Mouse (Mus musculus) spleen, adult 12 weeks (tissue): ENCODE measurements around the gene Rapsn.
A peak's percentile ranks its signal among the peaks of the same experiment; 100 is the strongest.

Experiments used
- DNase-seq: peaks from one replicate; pipeline ENCODE4 v3.0.0; 2022; ENCODE audit warnings: low spot score

Gene Rapsn

DNA sequence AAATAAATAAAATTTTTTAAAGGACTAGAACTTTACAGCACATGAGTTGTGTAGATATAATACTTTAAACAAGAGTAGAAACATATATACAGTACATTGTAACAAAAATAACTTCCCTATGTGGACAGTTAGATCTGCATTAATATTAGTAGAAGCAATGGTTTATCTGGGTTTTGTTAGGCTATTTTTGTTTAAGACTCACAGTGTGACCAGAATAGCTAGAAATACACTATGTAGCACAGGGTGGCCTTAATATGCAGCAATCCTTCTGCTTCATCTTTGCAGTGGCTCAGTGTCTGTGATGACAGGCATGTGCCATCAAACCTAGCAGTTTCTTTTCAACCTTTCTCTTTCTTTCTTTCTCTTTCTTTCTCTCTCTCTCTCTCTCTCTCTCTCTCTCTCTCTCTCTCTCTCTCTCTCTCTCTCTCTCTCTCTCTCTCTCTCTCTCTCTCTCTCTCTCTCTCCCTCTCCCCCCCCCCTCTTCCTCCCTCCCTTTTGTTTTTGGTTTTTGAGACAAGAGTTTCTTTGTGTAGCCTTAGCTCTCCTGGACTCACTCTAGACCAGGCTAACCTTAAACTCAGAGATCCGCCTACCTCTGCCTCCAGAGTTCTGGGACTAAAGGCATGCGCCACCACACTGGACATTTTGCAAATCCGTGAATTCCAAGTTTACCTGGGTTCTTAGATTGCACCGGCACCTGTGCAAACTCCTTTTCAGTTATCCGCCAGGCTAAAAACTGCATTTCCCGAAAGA lies 17.9 kb downstream of the Rapsn start:
- DNase-seq = no peak

DNA sequence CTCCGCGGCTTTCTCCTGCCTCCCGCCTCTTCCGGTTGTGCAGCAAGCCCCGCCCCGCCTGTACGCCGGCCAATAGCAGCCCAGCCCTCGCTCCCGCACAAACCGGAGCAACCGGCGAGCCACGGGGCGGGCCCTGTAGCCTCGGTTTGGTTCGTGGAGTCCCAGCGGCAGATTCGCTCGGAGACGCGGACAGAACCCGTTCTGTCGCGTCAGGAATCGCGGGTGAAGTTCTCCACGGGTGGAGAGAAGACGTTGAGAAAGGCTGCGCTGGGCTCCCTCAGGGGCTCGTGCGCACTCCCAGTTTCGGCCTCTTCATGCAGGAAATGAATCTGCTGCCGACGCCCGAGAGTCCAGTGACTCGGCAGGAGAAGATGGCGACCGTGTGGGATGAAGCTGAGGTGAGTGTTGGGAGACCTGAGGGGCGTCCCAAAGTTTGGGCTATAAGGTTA lies 18.5 kb downstream of the Rapsn start, which contains the start of gene Psmc3:
Gene Psmc3, plus strand, starts transcription at position 76 of the 449 bp plus-strand sequence.
- DNase-seq = peak; percentile 92

DNA sequence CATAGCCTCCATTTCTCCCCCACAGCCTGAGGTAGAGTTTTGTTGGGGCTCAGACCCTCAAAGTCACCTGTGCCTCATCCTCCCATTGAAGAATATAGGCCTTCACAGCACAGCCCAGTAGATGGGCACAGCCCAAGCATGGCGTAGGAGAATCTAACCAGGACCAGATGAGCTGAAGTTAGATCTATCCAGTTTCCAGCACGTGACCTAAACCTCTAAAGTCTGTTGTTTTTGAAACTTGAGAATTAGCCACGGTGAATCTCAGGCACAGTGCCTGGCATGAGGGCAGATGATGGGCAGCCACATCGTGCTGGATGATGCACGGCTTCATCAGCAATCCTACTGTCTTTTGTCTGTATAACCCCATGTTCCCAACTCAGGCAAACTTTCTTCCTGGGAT lies 23.0 kb downstream of the Rapsn start:
- DNase-seq = no peak

DNA sequence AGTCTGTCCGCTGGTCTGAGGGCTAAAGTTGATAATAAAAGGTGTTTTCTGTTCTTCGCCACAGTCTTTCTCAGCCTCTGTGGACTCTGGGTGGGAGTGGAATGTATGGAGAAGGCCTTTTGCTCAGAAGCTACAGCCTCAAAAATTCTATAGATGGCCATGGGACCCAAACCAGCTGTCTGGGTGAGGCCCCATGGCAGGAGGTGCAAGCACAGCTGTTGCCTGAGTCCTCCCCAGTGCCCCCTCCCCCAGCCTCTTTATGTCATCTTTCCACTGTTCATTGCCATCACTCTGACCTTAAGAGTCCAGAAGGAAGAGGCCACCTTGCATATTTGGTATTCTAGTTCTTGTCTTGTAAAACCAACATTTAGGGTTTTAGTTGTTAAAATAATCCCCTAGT lies 24.0 kb downstream of the Rapsn start:
- DNase-seq = no peak

DNA sequence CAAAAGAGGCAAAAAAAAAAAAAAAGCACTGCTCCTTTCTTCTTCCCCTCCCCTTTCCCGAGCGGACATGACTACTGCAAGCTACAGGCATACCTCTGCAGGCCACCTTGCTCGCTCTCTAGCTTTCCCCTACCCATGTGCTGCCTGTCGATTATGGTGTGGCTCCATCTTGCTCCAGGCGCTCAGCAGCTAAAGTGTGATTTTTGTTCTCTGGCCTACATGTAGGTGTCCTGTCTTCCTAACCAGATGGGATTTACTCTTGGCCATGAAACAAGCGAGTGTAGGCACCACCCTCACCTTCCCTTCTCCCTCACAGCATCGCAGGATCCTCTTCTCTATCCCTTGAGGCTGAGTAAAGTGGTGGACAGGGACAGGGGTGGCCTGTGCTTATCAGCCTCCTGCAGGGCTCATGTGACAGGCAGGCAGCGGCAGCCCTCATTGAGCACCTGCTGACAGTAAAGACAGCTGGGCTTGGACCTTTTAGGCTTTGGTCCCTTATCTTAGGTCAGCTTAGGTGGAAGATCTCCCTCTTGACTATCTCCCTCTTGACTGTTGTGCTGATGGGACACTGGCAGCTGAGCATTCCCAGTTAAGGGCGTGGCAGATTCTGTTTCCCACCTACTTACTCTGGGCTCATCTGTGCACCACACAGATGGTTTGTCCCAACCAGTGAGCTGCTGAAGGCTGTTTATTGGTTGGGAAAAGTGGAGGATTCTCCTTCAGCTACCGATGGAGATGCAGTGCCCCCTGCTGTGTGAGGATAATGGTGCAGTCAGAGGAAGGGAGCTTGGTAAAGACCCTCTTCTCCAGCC lies 25.3 kb downstream of the Rapsn start:
- DNase-seq = no peak

DNA sequence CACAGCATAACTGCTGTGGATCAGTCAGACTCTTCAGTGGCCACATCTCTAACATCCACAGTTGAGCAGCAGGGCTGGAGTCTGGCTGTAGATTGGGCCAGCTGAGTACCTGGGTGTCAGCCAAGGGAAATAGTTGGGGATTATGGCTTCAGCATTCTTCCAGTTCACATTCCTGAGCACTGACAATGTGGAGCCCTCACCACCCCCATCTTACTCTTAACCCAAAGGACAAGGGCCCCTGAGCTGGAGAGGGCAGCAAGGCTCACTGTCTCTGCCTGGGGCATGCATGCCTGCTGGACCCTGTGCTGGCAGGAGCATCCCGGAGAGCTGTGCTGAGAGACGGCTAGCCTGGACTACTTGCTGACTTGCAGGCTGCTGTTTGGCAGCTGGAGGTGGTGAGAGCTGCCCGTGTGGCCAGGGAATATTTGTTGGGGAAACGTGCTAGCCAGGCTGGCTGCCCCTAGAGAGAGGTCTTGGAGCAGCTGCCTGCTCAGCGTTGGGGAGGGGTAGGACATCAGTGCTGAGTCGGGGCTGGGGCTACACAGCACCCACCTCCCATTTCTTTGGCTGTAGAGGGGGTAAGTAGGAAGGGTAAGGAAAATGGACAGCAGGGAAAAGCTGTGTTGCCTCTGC lies 26.5 kb downstream of the Rapsn start:
- no peak for DNase-seq

DNA sequence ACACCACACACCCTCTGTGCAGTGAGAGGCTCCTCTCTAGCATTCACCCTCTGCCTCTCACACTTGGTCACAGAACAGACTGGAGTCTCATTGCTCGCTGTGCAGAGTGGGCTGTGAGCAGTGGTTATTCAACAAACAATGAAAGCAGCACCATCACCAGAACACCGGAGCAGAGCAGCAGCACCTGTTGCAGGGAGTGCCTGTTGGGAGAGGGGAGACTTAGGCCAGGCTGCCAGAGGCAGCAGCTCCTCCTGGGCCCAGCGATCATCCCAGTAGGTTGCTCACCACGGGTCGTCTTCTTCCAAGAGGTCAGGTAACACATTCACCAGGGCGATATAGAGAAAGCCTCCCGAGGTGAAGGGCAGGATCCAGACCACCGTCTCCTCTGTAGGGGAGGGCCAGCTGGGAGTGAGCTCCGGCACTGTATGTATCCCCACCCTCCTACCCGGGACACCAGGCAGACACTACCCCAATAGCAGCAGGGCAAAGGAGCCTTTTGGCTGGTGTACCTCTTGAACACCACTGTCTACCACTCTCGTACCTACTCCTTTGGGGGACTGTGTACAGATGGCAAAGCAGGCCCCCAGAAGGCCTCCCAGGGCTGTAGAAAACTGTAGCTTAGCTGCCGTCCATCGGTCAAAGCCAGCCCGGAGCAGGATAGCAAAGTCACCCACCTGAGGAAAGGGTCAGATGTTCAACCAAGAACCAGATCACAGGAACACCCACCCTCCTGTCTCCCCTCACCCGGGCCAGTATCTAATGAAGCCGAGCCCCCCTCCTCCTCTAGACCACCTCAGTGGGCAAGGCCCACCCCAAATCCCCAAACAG lies 27.6 kb downstream of the Rapsn start:
- no peak for DNase-seq

DNA sequence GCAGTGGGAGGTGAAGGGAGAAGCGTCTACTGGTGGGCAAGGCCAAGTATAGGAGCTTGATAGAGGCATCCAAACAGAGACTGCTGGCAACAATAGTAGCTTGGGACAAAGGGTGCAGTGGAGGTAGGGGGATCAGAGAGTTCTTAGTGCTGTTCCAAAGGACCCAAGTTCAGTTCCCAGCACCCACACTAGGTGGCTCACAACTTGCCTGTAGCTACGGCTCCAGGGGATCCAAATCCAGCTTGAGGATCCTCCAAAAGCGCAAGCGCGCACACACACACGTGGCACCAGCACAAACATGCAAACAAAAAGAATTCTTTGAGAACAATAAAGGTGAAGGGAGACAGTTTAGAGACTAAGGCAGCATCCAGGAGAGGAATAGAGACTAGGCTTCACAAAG lies 28.8 kb downstream of the Rapsn start:
- DNase-seq = no peak

DNA sequence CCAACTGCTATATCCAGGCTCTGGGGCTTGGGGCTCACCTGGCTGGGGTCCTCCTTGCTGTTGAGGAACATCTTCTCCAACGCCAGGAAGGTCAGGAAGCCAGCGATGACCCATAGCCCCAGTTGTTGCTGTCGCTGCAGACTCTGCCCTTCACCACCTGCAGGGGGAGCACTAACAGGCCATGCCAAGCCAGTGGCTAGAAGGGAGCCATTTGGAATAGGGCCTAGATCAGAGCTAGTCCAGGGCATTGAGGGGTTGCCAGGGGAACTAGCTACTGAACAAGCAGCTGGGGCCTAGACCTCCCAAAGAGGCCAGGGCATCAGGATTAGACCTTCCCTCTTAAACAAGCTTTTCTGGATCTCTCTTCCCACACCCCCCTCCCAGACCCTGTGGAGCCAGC lies 30.1 kb downstream of the Rapsn start:
- DNase-seq = no peak

DNA sequence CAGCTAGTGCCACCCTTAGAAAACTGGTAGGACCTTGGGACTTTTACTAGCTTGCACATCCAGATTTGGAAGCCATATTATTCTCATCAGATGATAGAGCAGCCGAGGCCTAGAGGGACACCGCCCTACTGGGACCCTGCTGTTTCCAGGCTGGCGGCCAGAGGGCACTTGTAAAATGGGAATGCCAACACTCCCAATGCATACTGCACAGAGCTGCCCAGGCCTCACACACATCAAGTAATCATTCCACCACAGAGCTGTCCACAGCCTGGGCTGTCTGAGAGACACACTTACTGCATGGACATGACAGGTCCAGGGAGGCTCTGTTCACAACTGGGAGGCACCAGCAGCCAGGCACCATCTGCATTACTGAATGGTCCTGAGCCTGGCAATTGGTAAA lies 31.0 kb downstream of the Rapsn start:
- no peak for DNase-seq

DNA sequence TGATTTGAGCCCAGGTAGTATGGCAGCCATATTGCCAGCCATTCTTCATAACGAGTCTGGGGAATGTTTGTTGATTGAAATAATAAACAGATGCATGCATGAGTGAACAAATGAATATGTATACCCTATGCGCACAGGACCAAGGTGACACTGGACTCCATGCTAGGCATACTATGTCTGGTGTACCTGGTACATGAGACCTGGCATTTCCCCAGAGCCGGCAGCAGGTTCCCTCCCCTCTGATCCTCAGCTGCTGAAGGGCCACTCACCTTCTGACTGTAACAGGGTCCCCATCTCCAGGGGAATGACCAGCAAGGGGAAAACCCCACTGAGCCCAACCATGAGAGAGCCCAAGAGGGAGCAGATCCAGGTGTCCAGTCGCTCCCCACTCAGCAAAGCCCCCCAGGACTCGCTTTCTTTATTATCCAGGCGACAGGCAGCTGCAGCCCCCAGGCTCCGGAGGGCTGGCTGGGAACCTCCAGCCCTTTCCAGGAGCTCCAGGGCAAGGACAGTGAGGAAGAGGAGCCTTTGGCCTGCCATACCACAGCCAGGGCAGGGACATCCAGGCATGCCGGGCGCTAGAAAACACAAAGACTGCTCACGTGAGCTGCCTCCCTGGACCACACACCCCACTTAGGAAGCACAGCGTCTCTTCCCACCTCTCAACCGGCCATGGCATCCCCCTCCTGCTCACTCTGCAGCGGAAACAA lies 32.9 kb downstream of the Rapsn start:
- no peak for DNase-seq

DNA sequence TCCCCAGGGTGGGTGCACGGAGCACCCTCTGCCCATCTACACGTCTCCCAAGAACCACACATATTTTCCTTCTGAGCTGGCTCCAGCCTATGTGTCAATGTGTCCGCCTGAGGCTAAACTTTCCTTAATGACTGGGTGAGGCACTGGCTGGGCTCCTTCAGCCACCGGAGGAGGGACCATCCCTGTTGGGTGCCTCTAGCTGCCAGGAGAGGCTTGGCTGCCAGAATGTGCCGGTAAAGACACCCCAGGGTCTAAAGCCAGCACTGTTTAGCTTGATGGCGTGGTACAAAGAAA lies 33.4 kb downstream of the Rapsn start:
- no peak for DNase-seq

DNA sequence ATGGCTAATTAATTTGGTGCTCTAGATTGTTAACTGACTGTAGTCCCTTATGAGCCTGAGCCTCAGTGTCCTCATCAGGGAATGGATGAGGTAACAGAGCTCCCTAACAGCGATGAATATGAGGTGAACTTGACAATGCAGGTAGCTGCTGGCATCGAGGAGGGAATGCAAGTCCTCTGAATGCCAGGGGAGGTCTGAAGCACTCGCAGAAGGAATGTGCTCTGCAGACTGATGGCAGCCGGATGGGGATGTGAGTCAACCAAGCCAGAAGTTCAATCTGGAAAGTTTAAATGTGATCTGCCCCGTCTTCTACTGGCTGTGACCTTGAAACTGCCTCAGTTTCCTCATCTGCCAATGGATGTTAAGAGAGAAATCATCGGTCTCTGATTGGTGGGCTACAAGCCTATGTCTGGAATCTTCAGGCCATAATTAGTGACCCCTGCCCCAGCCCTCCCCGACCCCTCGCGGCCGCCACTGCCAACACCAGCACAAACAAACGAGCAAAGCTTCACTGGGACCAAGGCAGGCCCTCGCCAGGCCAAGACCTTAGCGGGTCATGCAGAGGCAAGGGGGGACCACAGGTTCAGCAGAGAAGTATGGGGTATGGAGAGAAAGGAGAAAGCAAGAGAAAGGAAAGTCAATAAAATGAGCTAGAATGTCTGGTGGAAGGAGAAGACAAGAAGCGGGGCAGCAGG lies 34.0 kb downstream of the Rapsn start:
- no peak for DNase-seq

DNA sequence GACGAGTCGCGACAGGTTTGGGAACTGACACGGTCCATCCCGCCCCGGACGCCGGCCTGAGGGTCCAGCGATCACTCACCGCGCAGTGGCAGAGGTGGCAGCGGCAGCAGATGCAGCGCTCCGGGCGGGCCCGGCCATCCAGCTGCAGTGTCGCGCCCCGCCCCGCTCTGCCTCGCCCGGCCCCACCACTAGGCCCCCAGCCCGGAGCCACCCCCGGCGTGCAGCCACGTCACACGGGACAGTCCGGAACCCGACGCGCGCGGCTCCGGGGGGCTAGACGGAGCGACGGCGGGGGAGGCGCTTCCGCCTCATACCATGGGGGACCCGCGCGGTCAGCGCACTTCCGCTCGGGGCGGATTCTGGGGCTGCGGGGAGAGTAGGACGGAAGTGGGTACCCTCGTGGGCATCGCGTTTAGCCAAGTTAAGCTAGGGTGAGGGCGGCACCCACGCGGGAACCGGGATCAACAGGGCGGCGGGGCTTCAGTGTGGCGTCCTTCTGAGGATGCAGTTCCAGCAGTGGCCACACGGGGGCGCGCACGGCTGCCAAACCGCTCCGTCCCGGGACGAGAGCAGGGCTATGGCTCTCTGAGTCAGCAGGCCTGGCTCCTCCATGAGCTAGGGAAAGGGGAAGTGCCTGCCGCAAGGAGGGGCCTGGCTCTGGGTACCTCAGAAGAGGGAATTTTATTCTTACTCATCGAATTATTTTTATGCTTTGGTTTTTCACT lies 34.8 kb downstream of the Rapsn start, which contains the start of gene Slc39a13:
Gene Slc39a13, minus strand, starts transcription at position 342 of the 725 bp plus-strand sequence.
- peak; percentile 93 for DNase-seq

DNA sequence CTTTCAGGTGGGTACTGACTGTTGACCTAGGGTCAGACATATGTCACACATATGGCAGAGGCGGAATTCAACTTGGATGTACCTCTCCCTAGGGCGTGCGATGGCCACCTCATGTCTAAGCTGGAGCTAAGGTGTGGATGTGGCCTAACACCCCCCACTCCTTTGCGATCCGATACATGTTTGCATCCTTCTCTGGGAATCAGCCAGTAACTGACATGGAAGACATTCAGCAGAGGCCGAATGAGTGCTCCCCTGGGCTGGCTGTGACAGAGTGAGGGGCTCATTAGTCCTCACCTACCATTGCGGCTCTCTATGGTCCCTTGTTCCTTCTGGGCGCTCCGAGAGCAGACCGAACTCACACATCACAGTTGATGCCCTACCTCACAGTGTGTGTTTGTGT lies 35.6 kb downstream of the Rapsn start:
- DNase-seq = no peak

DNA sequence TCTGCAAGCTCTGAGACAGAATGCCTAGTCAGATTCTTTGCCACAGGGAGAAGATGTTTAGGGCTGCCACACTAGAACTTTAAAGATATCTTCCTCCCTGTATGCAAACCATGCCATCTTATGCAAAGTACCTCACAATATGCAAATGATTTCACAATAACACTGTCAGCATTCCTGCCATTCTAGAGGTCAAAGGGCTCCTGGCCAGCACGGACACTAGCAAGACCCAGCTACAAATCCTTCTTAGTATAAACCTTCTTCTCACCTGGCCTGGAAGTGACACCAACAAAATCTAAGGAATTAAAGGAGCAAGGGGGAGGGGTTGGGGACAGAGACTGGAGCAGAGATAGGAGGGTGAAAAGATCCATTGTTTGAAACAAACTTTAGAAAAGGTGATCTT lies 36.7 kb downstream of the Rapsn start:
- DNase-seq = no peak

DNA sequence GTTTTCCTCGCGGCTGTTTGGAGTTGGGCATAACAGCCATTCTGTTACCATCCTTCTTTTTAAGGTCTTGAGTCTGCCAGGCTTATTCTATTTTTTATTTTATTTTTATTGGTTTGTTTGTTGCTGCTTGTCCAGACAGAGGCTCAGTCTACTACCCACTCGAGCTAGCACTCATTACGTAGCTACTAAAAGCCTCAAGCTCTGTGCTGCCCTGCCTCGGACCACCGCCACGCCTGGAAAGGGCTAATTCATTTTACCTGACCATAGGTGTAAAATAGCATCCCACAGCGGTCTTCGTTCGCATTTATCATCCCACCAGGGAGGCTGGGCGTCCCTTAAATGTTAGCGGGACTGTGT lies 42.5 kb downstream of the Rapsn start:
- no peak for DNase-seq

DNA sequence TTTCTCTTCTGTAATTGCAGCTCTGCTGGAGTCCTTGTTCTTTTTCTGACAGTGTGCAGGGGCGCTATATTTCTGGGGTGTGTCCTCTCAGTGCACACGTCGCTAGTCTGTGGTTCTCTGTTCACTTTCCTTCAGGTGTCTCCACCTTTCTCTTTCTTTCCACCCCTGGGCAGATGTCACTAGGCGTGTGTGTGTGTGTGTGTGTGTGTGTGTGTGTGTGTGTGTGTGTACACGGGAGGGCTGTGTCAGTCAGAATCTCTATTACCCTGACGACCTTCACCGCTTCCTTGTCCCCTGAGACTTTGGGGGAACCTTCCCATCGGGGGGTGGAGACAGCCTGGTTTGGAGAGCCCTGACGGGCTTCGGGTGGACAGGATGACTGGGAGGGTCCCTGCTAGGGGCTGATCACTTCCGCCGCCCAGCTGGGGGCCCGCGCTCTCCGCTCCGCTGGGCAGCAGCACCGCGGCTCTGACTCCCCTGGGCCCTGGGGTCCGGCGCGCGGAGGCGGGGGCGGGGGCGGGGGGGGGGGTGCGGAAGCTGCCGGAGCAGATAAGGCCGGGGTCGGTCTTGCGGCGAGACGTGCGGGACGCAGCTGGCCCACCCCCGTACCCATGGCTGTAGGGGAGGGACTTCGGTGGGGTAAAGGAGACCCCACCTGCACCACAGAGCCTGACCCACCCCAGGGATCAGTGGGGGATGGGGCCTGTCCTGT lies 43.0 kb downstream of the Rapsn start:
- no peak for DNase-seq

DNA sequence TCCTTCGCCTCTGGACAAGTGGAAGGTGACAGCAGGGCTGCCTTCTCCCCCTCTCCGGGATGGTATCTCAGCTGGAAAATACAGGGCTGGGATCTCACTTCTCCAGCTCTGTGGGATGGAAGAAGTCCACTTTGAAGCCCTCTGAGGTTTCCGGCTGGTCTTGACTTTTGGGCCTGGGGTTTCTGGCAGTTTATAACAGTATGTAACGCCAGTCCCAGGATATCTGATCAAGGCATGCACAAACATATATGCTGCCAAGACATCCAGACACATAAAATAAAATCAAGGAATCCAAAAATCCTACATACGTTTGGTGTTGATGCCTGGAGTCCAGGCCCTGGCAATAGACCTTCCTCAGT lies 43.6 kb downstream of the Rapsn start:
- DNase-seq = no peak
